Mouse (Mus musculus) E14TG2a.4 (cell line): ENCODE measurements around the gene Bdp1.

Experiments used
- CTCF ChIP-seq: conservative IDR thresholded peaks from 2 replicates; pipeline ENCODE4 v1.5.1; 2014; ENCODE audit warnings: low read length
- NANOG ChIP-seq: IDR thresholded peaks from 2 replicates; pipeline ENCODE4 v1.6.1; 2014; ENCODE audit warnings: borderline replicate concordance, low read length, mixed read lengths

- TF ChIP-seq CTCF (no peak), NANOG (no peak)
Measured at GRCm38 (mm10) chr13:99970089-99970488, 133.8 kb downstream of the Bdp1 start.
